Mouse (Mus musculus) CD4-positive, CD25-positive, alpha-beta regulatory T cell, adult 2 months (primary cell): ENCODE results near the gene Hoxb2.

ENCODE experiments used
- DNase-seq: peaks from one replicate; pipeline ENCODE4 v3.0.0-alpha.2; 2012; ENCODE audit warnings: low read depth, low spot score

The Hoxb2 gene

DNA sequence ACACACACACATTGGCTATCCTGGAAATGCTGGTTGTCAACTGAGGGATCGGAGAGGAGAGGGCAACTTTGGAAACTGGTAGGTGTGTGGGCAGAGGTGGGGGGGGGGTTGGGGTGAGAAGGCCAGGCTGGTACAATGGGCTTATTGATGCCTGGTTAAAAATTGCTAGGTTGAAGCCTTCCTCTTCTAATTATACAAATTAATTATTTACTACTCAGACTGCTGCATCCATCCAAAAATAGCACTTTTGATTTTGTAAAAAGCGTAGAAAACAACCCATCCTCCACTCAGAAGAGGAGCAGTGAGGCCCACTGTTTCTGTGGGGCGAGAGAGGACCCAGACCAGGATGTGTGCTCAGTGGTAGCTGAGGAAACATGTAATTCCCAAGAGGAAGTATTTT is 15.3 kb upstream of the Hoxb2 start:
- no peak for DNase-seq

- no peak for DNase-seq
Measured at GRCm38 (mm10) chr11:96336597-96336996, 13.7 kb upstream of the Hoxb2 start.

DNA sequence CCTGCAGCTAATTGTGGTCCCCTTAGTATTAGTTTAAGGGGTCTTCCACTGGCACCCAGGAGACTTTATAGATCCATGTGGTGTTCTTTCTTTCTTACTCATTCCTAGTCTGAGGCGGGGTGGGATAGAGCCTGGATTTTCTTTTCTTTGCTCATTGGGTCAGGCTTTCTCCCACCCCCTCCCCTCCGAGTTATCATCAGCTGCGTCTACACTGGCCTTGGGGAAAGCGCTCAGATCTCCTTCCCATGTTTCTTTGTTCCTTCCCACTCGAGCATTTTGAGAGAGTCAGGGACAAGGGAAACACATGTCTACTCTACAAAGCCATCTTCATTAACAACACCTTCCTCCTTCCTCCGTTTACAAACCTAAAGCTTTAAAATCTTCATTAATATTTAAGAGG is 13.3 kb upstream of the Hoxb2 start:
- DNase-seq: no peak

DNA sequence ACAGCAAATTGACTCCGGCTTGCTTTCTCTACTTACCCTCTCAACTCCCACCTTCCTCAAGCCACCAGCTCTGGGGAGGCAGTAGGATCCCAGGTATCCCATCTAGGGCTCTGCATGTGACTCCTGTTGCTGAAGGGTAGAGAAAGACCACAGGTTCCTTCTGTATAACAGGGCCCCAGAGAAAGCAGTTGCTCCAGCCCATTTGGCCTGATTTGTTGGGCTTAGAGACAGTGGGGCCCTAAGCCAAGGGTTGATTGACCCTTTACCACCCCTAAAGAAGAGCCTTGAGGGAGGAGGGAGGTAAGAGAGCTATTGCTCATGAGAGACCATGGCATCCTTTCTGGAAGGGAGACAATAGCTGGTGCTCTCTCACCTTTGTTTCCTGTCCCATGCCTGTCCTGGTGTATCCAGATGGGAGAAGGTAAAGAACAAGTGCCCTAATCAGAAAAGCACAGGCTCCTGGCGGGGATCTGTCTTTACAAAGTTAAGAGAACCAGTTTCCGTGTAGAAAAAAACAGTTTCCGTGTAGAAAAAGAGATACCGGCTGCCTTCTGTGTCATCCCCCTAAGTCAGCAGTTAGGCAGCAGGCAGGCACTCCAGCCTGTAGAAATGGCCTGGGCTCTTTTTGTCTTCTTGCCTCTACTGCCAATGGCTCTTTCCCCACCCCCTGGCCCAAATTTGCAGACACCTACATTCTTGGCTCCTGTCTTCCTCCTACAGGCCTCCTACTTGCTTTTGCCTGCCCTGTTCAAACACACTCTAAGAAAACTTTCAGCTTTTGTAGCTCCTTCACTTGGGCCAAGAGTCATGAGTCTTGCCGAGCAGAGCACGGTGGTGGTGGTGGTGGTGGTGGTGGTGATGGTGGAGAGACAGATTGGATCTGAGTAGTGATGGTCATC is 11.1 kb upstream of the Hoxb2 start:
- DNase-seq: no peak

GRCm38 (mm10) chr11:96340698-96341365 is 9.5 kb upstream of the Hoxb2 start:
- DNase-seq: no peak

- peak; percentile 15 for DNase-seq
Measured at GRCm38 (mm10) chr11:96341701-96342575, 8.4 kb upstream of the Hoxb2 start.

DNA sequence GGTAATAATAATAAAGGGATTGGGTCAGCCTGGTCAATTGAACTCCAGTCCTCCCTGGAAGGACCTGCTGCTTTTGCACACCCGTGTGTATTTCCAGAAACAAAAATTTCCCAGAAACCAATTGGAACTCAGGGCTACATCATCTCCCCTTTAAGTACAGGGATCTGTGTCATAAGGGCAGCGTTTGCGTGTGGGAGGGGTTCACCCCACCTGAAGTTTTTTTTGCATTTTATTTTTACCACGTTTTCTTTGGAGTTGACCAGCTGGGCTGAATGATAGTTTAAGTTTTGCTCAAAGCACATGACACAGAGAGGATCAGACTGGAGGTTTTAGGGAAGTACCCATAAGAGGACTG is 7.8 kb upstream of the Hoxb2 start:
- no peak for DNase-seq

DNA sequence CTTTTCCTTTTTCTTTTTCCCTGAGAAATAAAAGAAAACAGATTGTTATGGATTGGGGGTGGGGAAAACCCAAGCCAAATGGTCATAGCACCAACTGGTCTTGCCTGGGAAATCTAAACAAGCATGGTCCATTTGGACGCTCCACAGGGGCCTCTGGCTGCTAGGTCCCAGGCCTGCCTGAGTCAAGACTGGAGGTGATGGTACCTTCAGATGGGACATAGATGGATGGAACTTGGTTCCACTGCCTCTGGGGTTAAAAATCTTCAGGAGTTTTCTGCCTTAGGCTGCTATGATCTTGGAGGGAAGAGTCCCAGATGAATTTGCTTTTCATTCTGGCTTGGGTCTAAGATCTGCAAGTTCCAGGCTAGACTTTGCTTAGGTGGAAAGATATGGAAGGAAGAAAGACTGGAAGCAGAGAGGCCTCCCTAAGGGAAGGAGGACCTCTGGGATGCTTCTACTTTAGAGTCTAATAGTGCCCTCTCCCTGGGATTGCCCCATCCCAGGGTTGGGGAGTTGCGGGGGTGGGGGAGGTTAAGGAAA is 7.0 kb upstream of the Hoxb2 start:
- no peak for DNase-seq

DNA sequence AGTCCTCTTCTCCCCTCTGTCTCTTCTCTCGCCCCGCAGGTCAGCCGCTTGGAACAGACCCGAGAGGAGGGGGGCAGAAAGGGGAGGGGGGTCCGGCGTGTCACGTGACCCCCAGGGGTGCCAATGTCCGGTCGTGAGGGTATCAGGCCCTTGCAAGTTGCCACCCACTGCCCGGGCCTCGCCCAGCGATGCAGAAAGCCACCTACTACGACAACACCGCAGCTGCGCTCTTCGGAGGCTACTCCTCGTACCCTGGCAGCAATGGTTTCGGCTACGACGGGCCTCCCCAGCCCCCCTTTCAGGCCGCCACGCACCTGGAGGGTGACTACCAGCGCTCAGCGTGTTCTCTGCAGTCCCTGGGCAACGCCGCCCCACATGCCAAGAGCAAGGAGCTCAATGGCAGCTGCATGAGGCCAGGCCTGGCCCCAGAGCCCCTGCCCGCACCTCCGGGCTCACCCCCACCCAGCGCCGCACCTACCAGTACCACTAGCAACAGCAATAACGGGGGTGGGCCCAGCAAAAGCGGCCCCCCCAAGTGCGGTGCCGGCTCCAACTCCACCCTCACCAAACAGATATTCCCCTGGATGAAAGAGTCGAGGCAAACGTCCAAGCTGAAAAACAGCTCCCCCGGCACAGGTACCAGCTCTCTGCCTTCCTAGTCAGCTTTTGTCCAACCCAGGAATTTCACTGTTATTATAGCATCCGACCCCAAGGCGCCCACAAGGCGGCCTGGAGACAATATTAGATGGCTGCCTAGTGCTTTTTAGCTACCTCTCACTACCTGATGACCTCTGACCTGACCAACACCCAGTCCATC is 6.1 kb upstream of the Hoxb2 start:
- DNase-seq: no peak

DNA sequence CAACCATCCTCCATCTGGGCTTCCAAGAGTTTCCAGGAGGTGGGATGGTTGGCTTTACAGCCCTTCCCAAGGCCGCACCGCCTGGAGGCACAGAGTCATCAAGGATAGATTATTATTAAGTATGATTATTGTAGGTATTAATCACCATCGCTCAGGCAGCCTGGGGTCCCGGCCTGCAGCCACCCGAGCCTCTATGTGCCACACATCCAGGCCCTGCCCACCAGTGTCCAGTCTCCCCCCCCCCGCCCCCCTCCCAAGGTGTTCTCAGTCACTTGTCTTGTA is 5.5 kb upstream of the Hoxb2 start:
- DNase-seq: no peak

DNA sequence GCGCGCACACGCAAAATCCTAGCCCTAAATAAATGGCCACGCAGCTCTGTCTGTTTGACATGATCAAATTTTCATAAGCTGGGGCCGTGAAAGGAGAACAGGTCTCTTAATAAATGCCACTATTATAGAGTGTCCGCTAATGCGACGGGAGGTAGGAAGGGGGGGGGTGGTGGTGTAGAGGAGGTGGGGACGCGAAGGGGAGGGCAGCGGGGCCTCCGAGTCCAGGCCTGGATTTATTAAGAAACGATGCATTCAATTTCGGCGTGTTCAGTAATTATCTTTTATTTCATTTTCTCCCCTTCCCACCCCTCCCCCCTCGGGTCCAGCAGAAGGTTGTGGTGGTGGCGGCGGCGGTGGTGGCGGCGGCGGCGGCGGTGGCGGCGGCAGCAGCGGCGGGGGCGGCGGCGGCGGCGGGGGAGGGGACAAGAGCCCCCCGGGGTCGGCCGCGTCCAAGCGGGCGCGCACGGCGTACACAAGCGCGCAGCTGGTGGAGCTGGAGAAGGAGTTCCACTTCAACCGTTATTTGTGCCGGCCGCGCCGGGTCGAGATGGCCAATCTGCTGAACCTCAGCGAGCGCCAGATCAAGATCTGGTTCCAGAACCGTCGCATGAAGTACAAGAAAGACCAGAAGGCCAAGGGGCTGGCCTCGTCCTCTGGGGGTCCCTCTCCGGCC is 5.0 kb upstream of the Hoxb2 start:
- no peak for DNase-seq

- DNase-seq: no peak
Measured at GRCm38 (mm10) chr11:96345893-96346806, 4.2 kb upstream of the Hoxb2 start.

- DNase-seq: no peak
Measured at GRCm38 (mm10) chr11:96346916-96347520, 3.3 kb upstream of the Hoxb2 start.

GRCm38 (mm10) chr11:96347717-96348116 is 2.6 kb upstream of the Hoxb2 start:
- DNase-seq: no peak

GRCm38 (mm10) chr11:96348141-96348928 is 2.0 kb upstream of the Hoxb2 start:
- DNase-seq: no peak

DNA sequence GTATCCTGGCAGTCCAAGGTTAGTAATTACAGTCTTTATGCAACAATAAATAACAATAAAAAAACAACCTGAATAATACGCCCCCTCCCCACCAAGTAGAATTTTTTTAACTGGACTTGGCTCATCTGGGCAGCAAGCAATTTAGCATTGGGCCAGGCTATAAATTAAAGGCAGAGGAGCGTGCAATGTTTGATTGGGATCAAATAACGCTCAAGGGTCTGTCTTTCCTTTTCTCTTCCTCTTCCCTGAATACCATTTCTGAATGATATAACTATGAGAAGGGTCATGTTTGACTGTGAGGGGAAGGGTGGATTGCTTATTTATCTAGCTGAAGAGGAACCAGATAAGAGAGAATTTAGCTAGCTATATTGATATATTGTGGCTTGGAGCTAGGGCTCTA is 1.3 kb upstream of the Hoxb2 start:
- DNase-seq: no peak

DNA sequence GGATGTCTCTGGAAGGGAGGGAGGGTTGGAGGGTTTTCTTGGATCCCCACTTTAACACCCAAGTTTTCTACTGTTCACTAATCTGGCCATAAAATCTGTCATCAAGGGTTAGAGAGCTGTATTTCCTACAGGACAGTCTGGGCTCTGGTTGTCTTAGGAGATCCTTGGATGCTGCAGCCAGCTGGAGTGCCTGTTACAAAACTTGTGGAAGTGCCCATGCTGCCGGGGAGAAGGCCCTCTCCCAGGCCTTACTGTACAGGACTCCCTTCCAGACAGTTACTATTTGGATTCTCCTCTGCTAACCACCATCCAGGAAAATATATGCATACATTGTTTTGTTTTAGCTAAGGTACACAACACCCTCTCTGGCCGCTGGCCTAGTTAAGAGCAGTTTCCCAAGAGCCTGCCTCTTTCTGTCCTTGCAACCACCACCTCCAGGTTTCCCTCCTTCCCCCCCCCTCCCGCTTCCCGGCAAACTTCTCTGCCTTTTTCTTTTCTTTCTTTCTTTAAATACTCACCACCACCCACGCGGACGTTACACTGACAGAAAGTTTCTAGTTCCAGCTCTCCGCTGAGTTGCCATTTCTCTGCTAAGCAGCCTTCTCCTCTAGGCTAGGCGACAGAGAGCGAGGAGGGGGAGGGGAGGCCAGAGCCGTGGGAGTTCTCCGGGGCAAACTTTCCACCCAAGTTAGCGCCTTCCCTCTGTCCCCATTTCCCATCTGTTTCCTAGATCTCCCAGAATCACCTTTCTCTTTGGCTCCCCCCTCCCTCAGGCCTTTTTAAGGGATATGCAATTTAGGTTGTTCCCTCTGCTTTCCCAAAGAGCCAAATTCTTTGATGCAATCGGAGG is 609 bp upstream of the Hoxb2 start:
- no peak for DNase-seq

- no peak for DNase-seq
Measured at GRCm38 (mm10) chr11:96350791-96351190, 466 bp downstream of the Hoxb2 start.
